Mouse (Mus musculus) megakaryocyte, adult 5-6 weeks (primary cell): ENCODE results near the gene Ywhaq. TPM values are rescaled to one million over a fixed set of nuclear protein-coding genes. Genes with fewer than 3 reads are reported as not detected.

ENCODE experiments used
- ATAC-seq: 2 replicates; pipeline ENCODE4 v1.8.0; 2016; ENCODE audit warnings: mild to moderate bottlenecking, inconsistent platforms; ENCODE audit not compliant: poor library complexity, severe bottlenecking
- total RNA-seq, 2 experiments: library from RNA; stranded (forward) in 1 of 2; stranded (reverse) in 1 of 2; fragments of 153-499, 151-499 nt in 1 of 2; fragments of 221-1000, 200-1000 nt in 1 of 2; gene quantifications; 2 replicates each; pipeline versions ENCODE4 v1.2.3 to v1.2.4; 2015 to 2017

Ywhaq gene
- total RNA-seq, 2 experiments from 2014 or later = 156 to 275 TPM

DNA sequence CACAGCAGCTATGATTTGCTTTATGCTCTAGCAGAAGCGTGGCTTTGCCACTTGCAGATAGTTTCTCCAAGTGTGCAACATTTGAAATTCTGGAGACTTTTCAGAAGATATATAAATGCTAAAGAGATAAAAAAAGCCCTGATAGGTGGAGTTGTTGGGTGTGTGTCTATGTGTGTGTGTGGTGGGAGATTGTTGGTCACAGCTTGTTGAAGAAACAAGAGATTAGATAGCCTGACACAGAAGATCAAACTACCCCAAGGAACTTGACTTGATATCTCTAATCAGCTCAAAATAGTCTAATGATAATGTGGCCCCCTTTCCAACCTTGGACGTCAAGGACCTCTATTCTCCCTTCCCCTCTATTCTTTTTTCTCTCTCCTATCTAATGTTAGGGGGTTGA, 6.8 kb downstream of the Ywhaq start:
- no peak for ATAC-seq

DNA sequence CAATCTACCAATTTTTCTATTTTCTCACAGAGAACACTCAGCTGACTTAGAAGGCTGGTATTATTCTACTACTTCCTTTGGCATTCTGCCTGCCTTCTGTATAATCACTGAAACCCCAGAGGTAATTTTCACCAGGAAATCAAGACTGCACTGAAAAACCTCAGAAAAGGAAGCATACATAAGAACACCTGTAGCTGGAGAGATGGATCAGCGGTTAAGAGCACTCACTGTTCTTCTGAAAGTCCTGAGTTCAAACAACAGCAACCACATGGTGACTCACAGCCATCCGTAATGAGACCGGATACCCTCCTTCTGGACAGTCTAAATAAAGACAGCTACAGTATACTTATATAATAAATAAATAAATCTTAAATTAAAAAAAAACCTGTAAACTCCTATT, 7.8 kb downstream of the Ywhaq start:
- ATAC-seq = no peak

- ATAC-seq = no peak
Observed at GRCm38 (mm10) chr12:21408789-21409367, 8.6 kb downstream of the Ywhaq start.

DNA sequence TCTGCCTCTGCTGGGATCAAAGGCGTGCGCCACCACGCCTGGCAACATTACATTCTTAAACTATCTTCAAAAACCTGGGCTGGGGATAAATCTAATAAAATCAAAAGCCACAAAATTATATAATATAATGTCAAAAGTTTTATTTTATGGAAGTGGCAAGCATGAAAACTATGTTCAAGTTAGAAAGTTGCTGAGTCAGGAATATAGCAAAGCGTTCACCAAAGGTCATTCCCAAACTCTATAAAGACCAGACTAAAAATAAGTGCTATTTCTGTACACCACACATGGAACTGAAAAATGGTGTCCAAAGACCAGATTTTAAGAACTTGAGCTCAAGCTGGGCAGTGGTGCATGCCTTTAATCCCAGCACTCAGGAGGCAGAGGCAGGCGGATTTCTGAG, 14.7 kb downstream of the Ywhaq start:
- ATAC-seq = no peak

- ATAC-seq = no peak
Observed at GRCm38 (mm10) chr12:21386201-21386600, 31.2 kb downstream of the Ywhaq start.

GRCm38 (mm10) chr12:21378765-21379346, 38.6 kb downstream of the Ywhaq start:
- ATAC-seq = peak; percentile 57; the same call in 1 of the 2 replicates

DNA sequence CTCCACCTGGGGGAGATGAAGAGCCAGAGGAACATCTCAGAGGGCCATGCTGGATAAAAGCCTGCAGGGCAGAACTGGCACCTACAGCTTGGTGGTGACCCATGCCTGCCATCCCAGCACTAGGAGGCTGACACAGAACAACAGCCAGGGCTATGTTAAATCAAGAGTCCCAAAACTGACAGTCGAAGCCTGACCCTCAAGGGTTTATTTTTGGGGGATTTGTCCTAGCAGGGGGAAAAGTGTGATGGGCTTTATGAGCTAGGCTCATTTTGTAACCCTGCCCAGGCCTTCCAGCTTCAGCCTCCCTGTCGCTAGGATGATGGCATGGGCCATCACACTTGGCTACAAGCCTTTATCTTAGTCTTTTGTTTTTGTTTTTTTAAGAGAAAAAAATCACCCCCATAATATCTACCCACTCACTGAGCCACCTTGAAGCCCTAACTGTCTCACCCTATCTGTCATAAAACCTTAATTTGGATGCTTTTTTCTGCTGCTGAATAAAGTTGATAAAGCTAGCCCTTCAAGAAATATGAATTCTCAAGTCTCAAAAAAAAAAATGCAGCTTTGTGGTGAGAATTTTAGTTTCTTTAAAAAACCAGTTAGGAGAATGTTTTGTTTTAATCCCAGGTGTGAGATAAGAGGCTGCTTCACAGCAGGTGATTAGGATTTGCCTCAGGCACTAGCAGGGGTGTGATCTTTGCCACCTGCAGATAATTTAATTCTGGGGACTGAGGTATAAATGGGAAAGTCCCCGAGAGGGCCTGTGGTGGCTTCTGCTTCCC, 41.9 kb downstream of the Ywhaq start:
- ATAC-seq = no peak

GRCm38 (mm10) chr12:21373820-21374475, 43.5 kb downstream of the Ywhaq start:
- ATAC-seq = peak; percentile 31

- peak; percentile 94 for ATAC-seq
Observed at GRCm38 (mm10) chr12:21373100-21373819, 44.2 kb downstream of the Ywhaq start, which contains the start of gene Adam17. Gene Adam17 (minus strand): TSS chr12:21373632.

DNA sequence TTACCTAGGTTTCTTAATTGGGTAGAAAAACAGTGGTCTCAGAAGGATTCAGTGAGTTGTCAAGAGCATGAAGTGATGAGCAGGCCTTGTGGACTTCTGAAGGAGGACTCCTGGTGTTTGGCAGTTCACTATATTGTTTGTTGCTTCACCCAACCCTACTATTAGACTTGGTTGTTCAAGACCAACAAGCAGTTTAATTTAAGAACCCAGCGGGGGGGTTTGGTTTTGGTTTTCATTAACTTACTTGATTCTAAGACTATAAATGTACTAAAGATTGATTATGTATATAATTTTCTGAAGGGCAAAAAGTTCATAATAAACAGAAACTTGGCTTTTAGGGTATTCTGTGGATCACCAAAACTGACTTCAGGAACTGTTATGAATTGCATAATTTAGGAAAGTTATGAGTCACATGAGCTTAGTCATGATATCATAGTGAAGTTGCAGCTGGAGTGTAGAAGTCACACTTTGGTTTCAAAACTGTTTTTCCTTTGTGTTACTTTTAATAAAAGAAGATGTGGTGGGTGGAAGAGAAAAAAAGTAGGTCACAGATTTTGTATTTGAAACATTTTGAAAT, 47.3 kb downstream of the Ywhaq start:
- ATAC-seq = no peak

DNA sequence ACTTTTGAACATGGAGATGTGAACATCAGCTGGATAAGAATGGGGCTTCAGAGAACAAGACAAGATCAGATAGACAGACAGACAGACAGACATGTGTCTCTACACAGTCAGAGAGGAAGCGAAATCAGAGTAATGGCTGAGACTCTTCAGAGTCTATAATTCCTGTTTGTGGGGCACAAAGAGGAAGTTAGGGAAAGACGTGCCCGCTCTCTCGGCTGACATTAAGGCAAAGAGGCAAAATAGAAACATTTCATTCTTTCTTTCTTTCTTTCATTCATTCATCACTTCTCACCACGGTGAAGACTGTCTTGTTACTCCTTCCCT, 48.4 kb downstream of the Ywhaq start:
- ATAC-seq = peak; percentile 46

- peak; percentile 2; the same call in 1 of the 2 replicates for ATAC-seq
Observed at GRCm38 (mm10) chr12:21368376-21369086, 48.9 kb downstream of the Ywhaq start.

GRCm38 (mm10) chr12:21364624-21365435, 52.6 kb downstream of the Ywhaq start:
- no peak for ATAC-seq

- no peak for ATAC-seq
Observed at GRCm38 (mm10) chr12:21363195-21363594, 54.2 kb downstream of the Ywhaq start.

DNA sequence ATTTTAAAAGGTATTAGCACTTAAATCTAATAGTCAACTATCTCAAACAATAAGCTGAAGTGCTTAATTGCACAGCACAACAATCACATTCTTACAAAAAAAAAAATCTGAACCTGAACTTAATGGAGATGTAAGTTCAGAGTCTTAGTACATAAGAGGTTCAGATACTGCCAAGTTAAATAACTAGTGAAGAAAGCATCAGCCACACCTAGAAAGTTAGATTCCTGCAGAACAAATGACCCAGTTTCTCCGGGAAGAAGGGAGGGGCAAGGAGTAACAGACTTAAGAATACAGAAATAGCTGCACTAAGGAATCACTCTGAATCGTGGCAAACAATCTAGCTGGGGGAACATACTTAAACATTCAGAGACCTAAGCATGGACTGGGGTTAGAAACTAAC, 54.8 kb downstream of the Ywhaq start:
- ATAC-seq = no peak

- no peak for ATAC-seq
Observed at GRCm38 (mm10) chr12:21353681-21354080, 63.8 kb downstream of the Ywhaq start.

- no peak for ATAC-seq
Observed at GRCm38 (mm10) chr12:21350113-21350876, 67.1 kb downstream of the Ywhaq start.

- ATAC-seq = no peak
Observed at GRCm38 (mm10) chr12:21346972-21347371, 70.5 kb downstream of the Ywhaq start.
